Comparison of ENCODE assay signal across 7 mouse cellular contexts in the genomic region with DNA sequence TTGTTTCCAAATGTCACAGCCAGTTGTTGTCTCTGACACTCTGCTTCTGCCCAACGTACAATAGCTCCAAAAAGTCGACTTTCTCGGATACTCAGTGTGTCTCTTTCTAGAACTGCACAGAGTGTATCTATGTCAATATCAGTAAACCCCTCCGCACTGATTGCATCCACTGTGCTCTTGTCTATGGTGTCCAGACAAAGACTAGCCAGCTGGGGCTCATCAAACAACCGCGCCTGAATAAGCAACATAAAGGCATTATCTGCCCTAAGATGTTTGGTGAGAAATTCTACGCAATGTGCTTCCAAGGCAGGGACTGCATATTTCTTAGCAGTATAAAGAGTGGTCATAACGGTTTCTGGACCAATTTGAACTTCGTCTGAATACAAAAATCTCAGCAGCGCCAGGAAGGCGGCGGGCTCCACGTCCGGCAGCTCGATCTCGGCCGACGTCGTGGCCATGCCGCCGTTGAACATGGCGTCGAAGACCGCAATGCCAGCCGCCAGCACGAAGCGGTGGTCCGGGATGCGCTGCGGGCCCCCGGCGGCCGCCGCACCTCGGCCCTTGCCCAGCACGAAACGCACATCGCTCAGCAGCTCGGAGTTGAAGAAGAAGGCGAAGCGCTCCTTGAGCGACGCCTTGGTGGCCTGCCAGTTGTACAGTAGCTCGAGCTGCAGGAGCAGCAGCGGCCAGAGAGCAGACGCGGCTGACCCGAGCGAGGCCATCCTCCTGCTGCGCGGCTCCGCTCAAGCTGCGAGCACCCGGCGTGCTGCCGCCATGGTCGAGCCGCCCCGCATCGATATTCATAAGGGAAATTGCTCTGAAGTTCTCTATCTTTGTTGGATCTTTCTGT. TPM values are rescaled to one million over a fixed set of nuclear protein-coding genes. Genes with fewer than 3 reads are reported as not detected.
DNase-seq lines count a peak whose midpoint lies in the region; ATAC-seq lines count a peak whose summit lies in the region.
"Not testable (repeated sequence)": the region's sequence is repeated elsewhere in the genome, so short reads cannot be mapped to it uniquely, and the experiment has no call there.

No protein-coding gene starts in this region.

- H3K27me3 ChIP-seq in forebrain, embryonic 11.5 days (ENCODE audit: control insufficient read depth, insufficient read depth, low read length); heart, embryonic 15.5 days; intestine, embryonic 16.5 days (replicated peaks; ENCODE audit: control insufficient read depth, insufficient read depth, low read length); limb, embryonic 15.5 days; megakaryocyte, embryonic 14.5 days (replicated peaks); neural tube, embryonic 13.5 days: not testable (repeated sequence)

- not testable (repeated sequence) for H3K4me1 ChIP-seq in forebrain, embryonic 11.5 days (replicated peaks; ENCODE audit: control insufficient read depth, insufficient read depth, low read length); heart, embryonic 15.5 days (replicated peaks); intestine, embryonic 16.5 days (ENCODE audit: control insufficient read depth, insufficient read depth, low read length); limb, embryonic 15.5 days; megakaryocyte, embryonic 14.5 days; neural tube, embryonic 13.5 days (replicated peaks)

- ATAC-seq in forebrain, embryonic 11.5 days (replicated peaks; ENCODE audit: low FRiP score): peak; percentile 49; the same call in 1 of the 2 replicates
- ATAC-seq in heart, embryonic 15.5 days (replicated peaks; ENCODE audit: insufficient number of reproducible peaks, insufficient read depth, low FRiP score, low read depth); intestine, embryonic 16.5 days; limb, embryonic 15.5 days (ENCODE audit: insufficient number of reproducible peaks, low FRiP score, low TSS enrichment, low read depth): not testable (repeated sequence)
- peak; percentile 43; the same call in 1 of the 2 replicates for ATAC-seq in neural tube, embryonic 13.5 days (ENCODE audit: low read depth)

- WGBS in forebrain, embryonic 11.5 days: 50% methylated on average over 60 of the region's 60 CpGs
- 36% methylated on average over 60 of the region's 60 CpGs for WGBS in heart, embryonic 15.5 days
- WGBS in intestine, embryonic 16.5 days: 37% methylated on average over 60 of the region's 60 CpGs
- WGBS in limb, embryonic 15.5 days: 41% methylated on average over 60 of the region's 60 CpGs
- WGBS in neural tube, embryonic 13.5 days: 43% methylated on average over 60 of the region's 60 CpGs

- H3K4me2 ChIP-seq in forebrain, embryonic 11.5 days (ENCODE audit: low read depth, low read length, severe bottlenecking): peak overlapping the region; percentile 36; the same call in 1 of the 2 replicates
- H3K4me2 ChIP-seq in heart, embryonic 15.5 days: peak overlapping the region; percentile 57
- H3K4me2 ChIP-seq in intestine, embryonic 16.5 days (ENCODE audit: low read depth, low read length): peak overlapping the region; percentile 52
- H3K4me2 ChIP-seq in limb, embryonic 15.5 days: peak overlapping the region; percentile 40
- peak overlapping the region; percentile 51 for H3K4me2 ChIP-seq in neural tube, embryonic 13.5 days

- not testable (repeated sequence) for H3K36me3 ChIP-seq in forebrain, embryonic 11.5 days (ENCODE audit: control insufficient read depth, insufficient read depth, low read length); heart, embryonic 15.5 days; intestine, embryonic 16.5 days (ENCODE audit: control insufficient read depth, insufficient read depth, low read length); limb, embryonic 15.5 days; megakaryocyte, embryonic 14.5 days (replicated peaks; ENCODE audit: low read length); neural tube, embryonic 13.5 days

- H3K9me3 ChIP-seq in forebrain, embryonic 11.5 days (ENCODE audit: control insufficient read depth, low read length); heart, embryonic 15.5 days (replicated peaks); intestine, embryonic 16.5 days (ENCODE audit: control insufficient read depth, low read length); limb, embryonic 15.5 days; megakaryocyte, embryonic 14.5 days; neural tube, embryonic 13.5 days: not testable (repeated sequence)

- H3K27ac ChIP-seq in forebrain, embryonic 11.5 days (ENCODE audit: low read depth, low read length); heart, embryonic 15.5 days; intestine, embryonic 16.5 days (ENCODE audit: low read length); limb, embryonic 15.5 days; neural tube, embryonic 13.5 days (replicated peaks): not testable (repeated sequence)

- not testable (repeated sequence) for H3K9ac ChIP-seq in forebrain, embryonic 11.5 days (ENCODE audit: low read length); heart, embryonic 15.5 days; intestine, embryonic 16.5 days (ENCODE audit: low read depth, low read length); limb, embryonic 15.5 days
- H3K9ac ChIP-seq in neural tube, embryonic 13.5 days: 0 out of 2 replicates have a peak overlapping the region, but pooled peaks have one; percentile 41

- H3K4me3 ChIP-seq in forebrain, embryonic 11.5 days (ENCODE audit: low read depth, low read length): not testable (repeated sequence)
- peak overlapping the region; percentile 40 for H3K4me3 ChIP-seq in heart, embryonic 15.5 days
- peak overlapping the region; percentile 33 for H3K4me3 ChIP-seq in intestine, embryonic 16.5 days (ENCODE audit: low read length)
- H3K4me3 ChIP-seq in limb, embryonic 15.5 days: peak overlapping the region; percentile 26
- H3K4me3 ChIP-seq in megakaryocyte, embryonic 14.5 days (replicated peaks): peak overlapping the region; percentile 10
- H3K4me3 ChIP-seq in neural tube, embryonic 13.5 days: peak overlapping the region; percentile 32

- peak; percentile 10 for DNase-seq in embryo, embryonic 10 days (ENCODE audit: low spot score)
- DNase-seq in forebrain, embryonic 11.5 days (ENCODE audit: low spot score): not testable (repeated sequence)

RNA-seq across cellular contexts. Expression of a gene that starts 15.5 kb away (rescaled TPM):
- polyA plus RNA-seq in forebrain, embryonic 11.5 days (2014; fragmentation: Nextera tagmentation; extraction: Ambion mirVana): not detected in 2 replicates
- polyA plus RNA-seq in heart, embryonic 15.5 days (2015; fragmentation: Nextera tagmentation; extraction: Ambion mirVana): 0.06 and 0.08 TPM in 2 replicates
- polyA plus RNA-seq in intestine, embryonic 16.5 days (2015; fragmentation: Nextera tagmentation; extraction: Ambion mirVana): not detected in 2 replicates
- polyA plus RNA-seq in limb, embryonic 15.5 days (2015; fragmentation: Nextera tagmentation; extraction: Ambion mirVana): 0.09 TPM in 1 of 2 replicates, not detected in the other
- not detected in 2 replicates for polyA plus RNA-seq in megakaryocyte, embryonic 14.5 days (2012; ENCODE audit: insufficient read depth, low replicate concordance)
- not detected in 2 replicates for polyA plus RNA-seq in neural tube, embryonic 13.5 days (2015; fragmentation: Nextera tagmentation; extraction: Ambion mirVana)

RNA-seq across cellular contexts. Expression of a gene that starts 49.1 kb away (rescaled TPM):
- 8.1 and 9.9 TPM in 2 replicates for polyA plus RNA-seq in forebrain, embryonic 11.5 days (2014; fragmentation: Nextera tagmentation; extraction: Ambion mirVana)
- 3.8 and 4.8 TPM in 2 replicates for polyA plus RNA-seq in heart, embryonic 15.5 days (2015; fragmentation: Nextera tagmentation; extraction: Ambion mirVana)
- polyA plus RNA-seq in intestine, embryonic 16.5 days (2015; fragmentation: Nextera tagmentation; extraction: Ambion mirVana): 4.8 and 5.7 TPM in 2 replicates
- 7.0 and 7.8 TPM in 2 replicates for polyA plus RNA-seq in limb, embryonic 15.5 days (2015; fragmentation: Nextera tagmentation; extraction: Ambion mirVana)
- 0.09 TPM in 1 of 2 replicates, not detected in the other for polyA plus RNA-seq in megakaryocyte, embryonic 14.5 days (2012; ENCODE audit: insufficient read depth, low replicate concordance)
- polyA plus RNA-seq in neural tube, embryonic 13.5 days (2015; fragmentation: Nextera tagmentation; extraction: Ambion mirVana): 9.0 and 9.4 TPM in 2 replicates
